Comparison of ENCODE assay signal across 21 mouse cellular contexts in genomic region chr19:53156361-53156760, GRCm38 (mm10). TPM values are rescaled to one million over a fixed set of nuclear protein-coding genes. Genes with fewer than 3 reads are reported as not detected.
A peak's percentile ranks its signal among the peaks of the same experiment; 100 is the strongest.
DNase-seq lines count a peak whose midpoint lies in the region; ATAC-seq and TF ChIP-seq lines count a peak whose summit lies in the region.
"Had no signal": no experiment of that assay in that cellular context is flagged by ENCODE, and none has a peak within 500 bp of the region (broad histone marks: within the 10 kb centered on the region; RNA-seq: fewer than 3 reads in every experiment).

No protein-coding gene starts in this region.

- ATAC-seq in heart, embryonic 13.5 days (ENCODE audit: extremely low read depth, insufficient number of reproducible peaks, low FRiP score, low TSS enrichment): no peak
- peak; percentile 68; the same call in 1 of the 2 replicates for ATAC-seq in heart, embryonic 16.5 days (replicated peaks; ENCODE audit: extremely low read depth, insufficient read depth, low FRiP score)
- ATAC-seq in megakaryocyte progenitor cell, adult 5-6 weeks (replicated peaks; ENCODE audit: poor library complexity): 0 out of 2 replicates have a peak, but pooled peaks have one; percentile 27
- ATAC-seq: CD4-positive, CD25-positive, alpha-beta regulatory T cell, adult 4 months; forebrain, embryonic 14.5 days; forebrain, postnatal 0 days had no signal

- H3K9ac ChIP-seq in heart, embryonic 13.5 days: no peak overlapping the region
- no peak overlapping the region for H3K9ac ChIP-seq in heart, embryonic 16.5 days (ENCODE audit: low read length)
- H3K9ac ChIP-seq: embryonic facial prominence, embryonic 12.5 days; embryonic facial prominence, embryonic 15.5 days; forebrain, postnatal 0 days; hindbrain, embryonic 15.5 days had no signal

- H3K4me1 ChIP-seq in heart, embryonic 13.5 days: peaks cover 82% of the 10 kb centered on the region
- peaks cover 53% of the 10 kb centered on the region for H3K4me1 ChIP-seq in heart, embryonic 16.5 days (ENCODE audit: control insufficient read depth, insufficient read depth, low read length)
- H3K4me1 ChIP-seq in small intestine, adult 2 months (ENCODE audit: control insufficient read depth, insufficient read depth, insufficient read length, low read length): peaks cover 5% of the 10 kb centered on the region; the same call in 1 of the 2 replicates
- H3K4me1 ChIP-seq: hindbrain, embryonic 15.5 days had no signal

- H3K27ac ChIP-seq in heart, embryonic 13.5 days (replicated peaks): peak overlapping the region; percentile 74
- peak overlapping the region; percentile 76 for H3K27ac ChIP-seq in heart, embryonic 16.5 days (ENCODE audit: low read length)
- H3K27ac ChIP-seq in small intestine, adult 2 months (ENCODE audit: insufficient read depth, low read depth, low read length): 0 out of 2 replicates have a peak overlapping the region, but pooled peaks have one; percentile 4
- H3K27ac ChIP-seq: embryonic facial prominence, embryonic 12.5 days; embryonic facial prominence, embryonic 15.5 days; gastrocnemius, adult 2 months; hindbrain, embryonic 15.5 days had no signal

- no peak overlapping the region for H3K4me2 ChIP-seq in heart, embryonic 13.5 days
- no peak overlapping the region for H3K4me2 ChIP-seq in heart, embryonic 16.5 days (ENCODE audit: low read depth, low read length)
- H3K4me2 ChIP-seq: embryonic facial prominence, embryonic 12.5 days; embryonic facial prominence, embryonic 15.5 days; hindbrain, embryonic 15.5 days had no signal

- no peaks in the 10 kb centered on the region for H3K9me3 ChIP-seq in heart, embryonic 13.5 days
- 0 out of 2 replicates have a peak, but pooled peaks cover 2% of the 10 kb centered on the region for H3K9me3 ChIP-seq in heart, embryonic 16.5 days (replicated peaks; ENCODE audit: control insufficient read depth, low read length)
- H3K9me3 ChIP-seq: embryonic facial prominence, embryonic 12.5 days; embryonic facial prominence, embryonic 15.5 days; hindbrain, embryonic 15.5 days had no signal

- no peak for TF ChIP-seq CTCF in small intestine, adult 2 months (IDR thresholded peaks at IDR 0.05; ENCODE audit: extremely low read depth, insufficient read length, insufficient replicate concordance, low read depth, low read length)

- WGBS in heart, embryonic 13.5 days: 48% methylated on average over 3 of the region's 3 CpGs
- 44% methylated on average over 3 of the region's 3 CpGs for WGBS in heart, embryonic 16.5 days
- 36% methylated on average over 3 of the region's 3 CpGs for WGBS in small intestine, adult 2 months

- no peaks in the 10 kb centered on the region for H3K27me3 ChIP-seq in heart, embryonic 13.5 days (replicated peaks)
- H3K27me3 ChIP-seq in heart, embryonic 16.5 days (ENCODE audit: control insufficient read depth, insufficient read depth, low read length): no peaks in the 10 kb centered on the region
- no peaks in the 10 kb centered on the region for H3K27me3 ChIP-seq in small intestine, adult 2 months (ENCODE audit: control insufficient read depth, insufficient read depth, low read length)
- H3K27me3 ChIP-seq: embryonic facial prominence, embryonic 12.5 days; embryonic facial prominence, embryonic 15.5 days; hindbrain, embryonic 15.5 days had no signal

- DNase-seq in heart, adult 8-10 months (ENCODE audit: low spot score): no peak
- no peak for DNase-seq in heart, adult 9 months (ENCODE audit: low spot score in 2 of 2)
- DNase-seq: adrenal gland, adult 2 months; adrenal gland, postnatal 14 days; cerebellum, adult 11 months; cerebellum, adult 9-11 months; cerebellum, postnatal 25 days; forebrain, postnatal 0 days; gastrocnemius, adult 2 months; gastrocnemius, postnatal 14 days; kidney, adult 18-20 months; kidney, adult 9 months had no signal

- no peak for TF ChIP-seq POLR2A in small intestine, adult 2 months (IDR thresholded peaks at IDR 0.05; ENCODE audit: low read depth, low read length)

- H3K4me3 ChIP-seq in heart, embryonic 13.5 days: no peak overlapping the region
- no peak overlapping the region for H3K4me3 ChIP-seq in heart, embryonic 16.5 days (ENCODE audit: low read length)
- no peak overlapping the region for H3K4me3 ChIP-seq in small intestine, adult 2 months (ENCODE audit: low read depth, low read length)
- H3K4me3 ChIP-seq: embryonic facial prominence, embryonic 12.5 days; embryonic facial prominence, embryonic 15.5 days; gastrocnemius, adult 2 months; hindbrain, embryonic 15.5 days had no signal

- no peaks in the 10 kb centered on the region for H3K36me3 ChIP-seq in heart, embryonic 13.5 days
- H3K36me3 ChIP-seq in heart, embryonic 16.5 days (ENCODE audit: control insufficient read depth, insufficient read depth): no peaks in the 10 kb centered on the region
- H3K36me3 ChIP-seq in small intestine, adult 2 months (ENCODE audit: control insufficient read depth, insufficient read depth, low read length): peaks cover 2% of the 10 kb centered on the region; the same call in 1 of the 2 replicates
- H3K36me3 ChIP-seq: embryonic facial prominence, embryonic 12.5 days; embryonic facial prominence, embryonic 15.5 days; hindbrain, embryonic 15.5 days had no signal

RNA-seq across cellular contexts. Expression of gene Add3, which starts 16.1 kb away (rescaled TPM):
- polyA plus RNA-seq in heart, embryonic 13.5 days (2015; fragmentation: Nextera tagmentation; extraction: Ambion mirVana): 120 and 121 TPM in 2 replicates
- 10 to 100 TPM; 35.7 to 51.4 (median 39.9) TPM for total RNA-seq in heart, adult 8-10 months (2022)
- polyA plus RNA-seq in heart, embryonic 16.5 days (2015; fragmentation: Nextera tagmentation; extraction: Ambion mirVana): 107 and 109 TPM in 2 replicates
- 36.6 and 37.5 TPM in 2 replicates for total RNA-seq in megakaryocyte progenitor cell, adult 5-6 weeks (2015)
- total RNA-seq in megakaryocyte progenitor cell, adult 5-6 weeks (2017): 43.8 and 46.8 TPM in 2 replicates
- polyA plus RNA-seq in small intestine, adult 2 months (2012; rRNA removed): 8.1 and 20.2 TPM in 2 replicates

Comparison
In these comparisons a context has a peak if more than half of its experiments do, and no peak if none do; other contexts are left out.
1. H3K27ac ChIP-seq: peak in every context shown above with its lines; median percentile 76 in heart, embryonic 16.5 days; 74 in heart, embryonic 13.5 days; 4 in small intestine, adult 2 months.